ENCODE assay signal across 9 mouse cellular contexts in the genomic region with DNA sequence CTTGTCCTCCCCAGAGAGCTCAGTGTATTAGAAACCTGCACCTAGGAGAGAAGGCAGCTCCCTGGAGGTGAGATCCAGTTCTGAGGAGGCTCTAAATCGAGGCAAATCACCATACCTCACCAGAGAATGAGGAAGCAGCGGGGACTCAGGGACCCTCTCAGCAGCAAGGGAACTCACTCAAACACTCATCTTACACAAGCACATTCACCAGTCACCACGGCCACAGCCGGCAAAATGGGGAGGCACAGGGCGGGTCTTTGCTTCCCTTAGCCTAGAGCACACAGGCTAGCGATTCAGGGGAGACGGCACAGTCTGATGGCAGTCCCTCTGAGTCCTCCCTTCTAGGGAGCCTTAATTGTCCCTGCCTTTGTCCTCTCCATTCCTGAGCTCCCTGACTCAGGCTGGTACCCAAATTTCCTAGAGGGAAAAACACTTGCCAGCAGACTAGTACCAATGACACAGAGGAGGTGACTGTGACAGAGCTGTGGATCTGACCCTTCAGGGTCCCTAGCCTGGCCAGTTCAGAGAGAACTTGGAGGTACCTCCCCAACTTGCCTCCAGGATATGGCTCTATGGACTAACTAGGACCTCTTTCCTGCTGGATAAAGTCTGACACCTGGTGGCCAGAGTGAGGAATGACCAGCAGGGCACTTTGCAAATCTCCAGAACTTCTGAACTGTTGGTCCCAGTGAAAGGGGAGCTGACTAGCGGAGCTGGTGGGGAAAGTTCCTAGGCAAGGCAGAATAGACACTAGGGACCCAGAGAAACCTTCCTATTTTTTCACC. TPM values are rescaled to one million over a fixed set of nuclear protein-coding genes. Genes with fewer than 3 reads are reported as not detected.
A peak's percentile ranks its signal among the peaks of the same experiment; 100 is the strongest.
DNase-seq lines count a peak whose midpoint lies in the region; ATAC-seq lines count a peak whose summit lies in the region.
"Had no signal": no experiment of that assay in that cellular context is flagged by ENCODE, and none has a peak within 500 bp of the region (broad histone marks: within the 10 kb centered on the region; RNA-seq: fewer than 3 reads in every experiment).

No protein-coding gene starts in this region.

- H3K4me2 ChIP-seq in hindbrain, embryonic 12.5 days (replicated peaks), result no peak overlapping the region
- H3K4me2 ChIP-seq: embryonic facial prominence, embryonic 12.5 days had no signal

- no peak overlapping the region for H3K9ac ChIP-seq in hindbrain, embryonic 12.5 days
- H3K9ac ChIP-seq: embryonic facial prominence, embryonic 12.5 days had no signal

- H3K36me3 ChIP-seq in hindbrain, embryonic 10.5 days, result no peaks in the 10 kb centered on the region
- H3K36me3 ChIP-seq in hindbrain, embryonic 12.5 days, result no peaks in the 10 kb centered on the region
- no peaks in the 10 kb centered on the region for H3K36me3 ChIP-seq in embryonic facial prominence, embryonic 10.5 days (replicated peaks)
- peaks cover 2% of the 10 kb centered on the region; the same call in 1 of the 2 replicates for H3K36me3 ChIP-seq in splenic B cell, adult 2 months (ENCODE audit: control insufficient read depth, insufficient read depth, low read length, poor library complexity, severe bottlenecking)
- H3K36me3 ChIP-seq: embryonic facial prominence, embryonic 12.5 days had no signal

- 22% methylated on average over 8 of the region's 8 CpGs for WGBS in hindbrain, embryonic 10.5 days
- WGBS in hindbrain, embryonic 12.5 days, result 21% methylated on average over 8 of the region's 8 CpGs
- WGBS in embryonic facial prominence, embryonic 10.5 days, result 20% methylated on average over 8 of the region's 8 CpGs

- DNase-seq in hindbrain, embryonic 10.5 days (ENCODE audit: low spot score), result peak; percentile 71
- DNase-seq in adipocyte (ENCODE audit: low spot score), result peak; percentile 93
- peak; percentile 77 for DNase-seq in embryonic facial prominence, embryonic 10.5 days (ENCODE audit: low spot score)
- DNase-seq in heart, postnatal 14 days, result peak; percentile 71 to 87
- DNase-seq in layer of hippocampus, postnatal 10 days (ENCODE audit: low spot score in 2 of 2), result peak; percentile 79
- peak; percentile 84 for DNase-seq in splenic B cell, adult 2 months (ENCODE audit: low read depth, low spot score)

- no peaks in the 10 kb centered on the region for H3K9me3 ChIP-seq in hindbrain, embryonic 10.5 days
- no peaks in the 10 kb centered on the region for H3K9me3 ChIP-seq in hindbrain, embryonic 12.5 days (replicated peaks)
- H3K9me3 ChIP-seq in embryonic facial prominence, embryonic 10.5 days, result no peaks in the 10 kb centered on the region
- H3K9me3 ChIP-seq: embryonic facial prominence, embryonic 12.5 days had no signal

- peaks cover 17% of the 10 kb centered on the region for H3K4me1 ChIP-seq in hindbrain, embryonic 10.5 days (replicated peaks)
- H3K4me1 ChIP-seq in hindbrain, embryonic 12.5 days, result peaks cover 12% of the 10 kb centered on the region
- peaks cover 38% of the 10 kb centered on the region for H3K4me1 ChIP-seq in embryonic facial prominence, embryonic 10.5 days

- no peak for ATAC-seq in hindbrain, embryonic 12.5 days (ENCODE audit: low FRiP score)
- ATAC-seq in megakaryocyte-erythroid progenitor cell, adult 5-6 weeks (replicated peaks; ENCODE audit: low FRiP score, low TSS enrichment, poor library complexity, severe bottlenecking), result peak; percentile 34; the same call in 1 of the 2 replicates

- H3K27ac ChIP-seq in hindbrain, embryonic 10.5 days, result no peak overlapping the region
- no peak overlapping the region for H3K27ac ChIP-seq in hindbrain, embryonic 12.5 days
- H3K27ac ChIP-seq in embryonic facial prominence, embryonic 10.5 days (replicated peaks), result 0 out of 2 replicates have a peak overlapping the region, but pooled peaks have one; percentile 51
- H3K27ac ChIP-seq: embryonic facial prominence, embryonic 12.5 days had no signal

- H3K4me3 ChIP-seq in hindbrain, embryonic 10.5 days, result no peak overlapping the region
- H3K4me3 ChIP-seq in hindbrain, embryonic 12.5 days, result no peak overlapping the region
- no peak overlapping the region for H3K4me3 ChIP-seq in embryonic facial prominence, embryonic 10.5 days
- H3K4me3 ChIP-seq: embryonic facial prominence, embryonic 12.5 days had no signal

- peaks cover 36% of the 10 kb centered on the region for H3K27me3 ChIP-seq in hindbrain, embryonic 10.5 days (ENCODE audit: insufficient read depth, poor library complexity, severe bottlenecking)
- peaks cover 20% of the 10 kb centered on the region for H3K27me3 ChIP-seq in hindbrain, embryonic 12.5 days
- H3K27me3 ChIP-seq in embryonic facial prominence, embryonic 10.5 days (replicated peaks; ENCODE audit: low read depth, poor library complexity, severe bottlenecking), result peaks cover 35% of the 10 kb centered on the region
- H3K27me3 ChIP-seq in splenic B cell, adult 2 months (ENCODE audit: control insufficient read depth, insufficient read depth, low read length, poor library complexity, severe bottlenecking), result no peaks in the 10 kb centered on the region

- intact Hi-C loops in heart, postnatal 14 days (cut with DNase I), result loop anchor here (1.0 to 5.0 kb wide), 6 partner anchors 21 to 209 kb away; partner anchors contain the start of gene Pitpnm1

RNA-seq across cellular contexts. Expression of gene Pold4, which starts 3.6 kb away (rescaled TPM):
- 17.5 and 19.7 TPM in 2 replicates for polyA plus RNA-seq in hindbrain, embryonic 10.5 days (2016; fragmentation: Nextera tagmentation; extraction: Ambion mirVana)
- polyA plus RNA-seq in hindbrain, embryonic 12.5 days (2016; fragmentation: Nextera tagmentation; extraction: Ambion mirVana), result 16.2 and 17.2 TPM in 2 replicates
- 13.7 and 15.1 TPM in 2 replicates for polyA plus RNA-seq in embryonic facial prominence, embryonic 10.5 days (2016; fragmentation: Nextera tagmentation; extraction: Ambion mirVana)
- 10 to 100 TPM in 1 of 2 experiments, 1 to 10 TPM in 1; 9.5 to 10.8 TPM for total RNA-seq in heart, postnatal 14 days (2021)
- total RNA-seq in layer of hippocampus, postnatal 10 days (2021), result 10 to 100 TPM; 14.4 to 15.8 TPM
- 20.0 and 22.3 TPM in 2 replicates for total RNA-seq in megakaryocyte-erythroid progenitor cell, adult 5-6 weeks (2014; fragmentation: Nextera tagmentation)
- 27.2 and 28.2 TPM in 2 replicates for total RNA-seq in megakaryocyte-erythroid progenitor cell, adult 5-6 weeks (2017)

RNA-seq across cellular contexts. Expression of gene AC109138.7, which starts 13.9 kb away (rescaled TPM):
- polyA plus RNA-seq in hindbrain, embryonic 10.5 days (2016; fragmentation: Nextera tagmentation; extraction: Ambion mirVana), result not detected in 2 replicates
- not detected in 2 replicates for polyA plus RNA-seq in hindbrain, embryonic 12.5 days (2016; fragmentation: Nextera tagmentation; extraction: Ambion mirVana)
- not detected in 2 replicates for polyA plus RNA-seq in embryonic facial prominence, embryonic 10.5 days (2016; fragmentation: Nextera tagmentation; extraction: Ambion mirVana)
- total RNA-seq in heart, postnatal 14 days (2021), result not detected
- total RNA-seq in layer of hippocampus, postnatal 10 days (2021), result not detected
- total RNA-seq in megakaryocyte-erythroid progenitor cell, adult 5-6 weeks (2014; fragmentation: Nextera tagmentation), result 2.1 TPM in 1 of 2 replicates, not detected in the other
- total RNA-seq in megakaryocyte-erythroid progenitor cell, adult 5-6 weeks (2017), result not detected in 2 replicates
- polyA plus RNA-seq: embryonic facial prominence, embryonic 12.5 days had no signal

RNA-seq across cellular contexts. Expression of gene Clcf1, which starts 14.0 kb away (rescaled TPM):
- polyA plus RNA-seq in hindbrain, embryonic 10.5 days (2016; fragmentation: Nextera tagmentation; extraction: Ambion mirVana), result 0.87 and 1.2 TPM in 2 replicates
- polyA plus RNA-seq in hindbrain, embryonic 12.5 days (2016; fragmentation: Nextera tagmentation; extraction: Ambion mirVana), result 2.1 and 2.8 TPM in 2 replicates
- polyA plus RNA-seq in embryonic facial prominence, embryonic 10.5 days (2016; fragmentation: Nextera tagmentation; extraction: Ambion mirVana), result 2.8 and 3.3 TPM in 2 replicates
- total RNA-seq in heart, postnatal 14 days (2021), result 1 to 10 TPM; 1.6 to 2.0 TPM
- total RNA-seq in layer of hippocampus, postnatal 10 days (2021), result under 1 TPM; 0.36 to 0.75 TPM
- total RNA-seq in megakaryocyte-erythroid progenitor cell, adult 5-6 weeks (2014; fragmentation: Nextera tagmentation), result 4.6 and 6.9 TPM in 2 replicates
- 0.99 TPM in 1 of 2 replicates, not detected in the other for total RNA-seq in megakaryocyte-erythroid progenitor cell, adult 5-6 weeks (2017)

RNA-seq across cellular contexts. Expression of gene Rad9a, which starts 26.6 kb away (rescaled TPM):
- 53.0 and 53.9 TPM in 2 replicates for polyA plus RNA-seq in hindbrain, embryonic 10.5 days (2016; fragmentation: Nextera tagmentation; extraction: Ambion mirVana)
- 30.5 and 31.2 TPM in 2 replicates for polyA plus RNA-seq in hindbrain, embryonic 12.5 days (2016; fragmentation: Nextera tagmentation; extraction: Ambion mirVana)
- polyA plus RNA-seq in embryonic facial prominence, embryonic 10.5 days (2016; fragmentation: Nextera tagmentation; extraction: Ambion mirVana), result 58.1 and 58.2 TPM in 2 replicates
- total RNA-seq in heart, postnatal 14 days (2021), result 1 to 10 TPM; 4.7 to 5.0 TPM
- total RNA-seq in layer of hippocampus, postnatal 10 days (2021), result 1 to 10 TPM; 8.0 to 8.9 TPM
- total RNA-seq in megakaryocyte-erythroid progenitor cell, adult 5-6 weeks (2014; fragmentation: Nextera tagmentation), result 35.5 and 47.7 TPM in 2 replicates
- total RNA-seq in megakaryocyte-erythroid progenitor cell, adult 5-6 weeks (2017), result 17.5 and 29.6 TPM in 2 replicates

RNA-seq across cellular contexts. Expression of gene Ppp1ca, which starts 36.2 kb away (rescaled TPM):
- 1,005 and 1,038 TPM in 2 replicates for polyA plus RNA-seq in hindbrain, embryonic 10.5 days (2016; fragmentation: Nextera tagmentation; extraction: Ambion mirVana)
- polyA plus RNA-seq in hindbrain, embryonic 12.5 days (2016; fragmentation: Nextera tagmentation; extraction: Ambion mirVana), result 662 and 684 TPM in 2 replicates
- polyA plus RNA-seq in embryonic facial prominence, embryonic 10.5 days (2016; fragmentation: Nextera tagmentation; extraction: Ambion mirVana), result 1,000 and 1,025 TPM in 2 replicates
- 100 to 1,000 TPM; 368 to 404 TPM for total RNA-seq in heart, postnatal 14 days (2021)
- 100 to 1,000 TPM; 295 to 307 TPM for total RNA-seq in layer of hippocampus, postnatal 10 days (2021)
- 392 and 411 TPM in 2 replicates for total RNA-seq in megakaryocyte-erythroid progenitor cell, adult 5-6 weeks (2014; fragmentation: Nextera tagmentation)
- 411 and 530 TPM in 2 replicates for total RNA-seq in megakaryocyte-erythroid progenitor cell, adult 5-6 weeks (2017)
